Mouse (Mus musculus): ENCODE measurements at regions not wholly inside any gene's neighbourhood (a gene's known extent, or its start where the extent isn't known, plus 50 kb on each side); places are given as distances from the start of the nearest gene placed in this dataset.

DNA sequence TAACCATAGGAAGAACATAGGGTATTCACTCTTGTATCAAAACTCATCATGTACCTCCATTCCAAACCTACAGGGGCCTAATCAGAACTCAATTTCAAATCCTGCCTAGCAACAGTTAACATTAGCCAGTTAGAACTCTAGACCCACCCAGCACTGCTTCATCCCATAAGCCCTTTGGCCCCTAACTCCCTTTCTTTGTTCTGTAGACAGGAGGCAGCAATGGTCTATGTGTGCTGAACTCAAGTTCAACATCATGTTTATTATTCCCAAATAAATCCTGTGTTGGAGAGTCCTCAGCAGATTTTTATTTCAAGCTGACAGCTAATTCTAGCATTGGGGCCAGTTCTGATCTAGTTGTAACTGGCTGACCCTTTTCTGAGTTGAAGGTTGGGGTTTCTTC lies 112.2 kb downstream of the Ipo8 start:
- no peak for DNase-seq (ENCODE audit: low spot score in 2 of 2)

- DNase-seq (ENCODE audit: low spot score in 2 of 2), result no peak
Observed at GRCm38 (mm10) chr6:148710406-148710805, 120.9 kb downstream of the Ipo8 start.

DNA sequence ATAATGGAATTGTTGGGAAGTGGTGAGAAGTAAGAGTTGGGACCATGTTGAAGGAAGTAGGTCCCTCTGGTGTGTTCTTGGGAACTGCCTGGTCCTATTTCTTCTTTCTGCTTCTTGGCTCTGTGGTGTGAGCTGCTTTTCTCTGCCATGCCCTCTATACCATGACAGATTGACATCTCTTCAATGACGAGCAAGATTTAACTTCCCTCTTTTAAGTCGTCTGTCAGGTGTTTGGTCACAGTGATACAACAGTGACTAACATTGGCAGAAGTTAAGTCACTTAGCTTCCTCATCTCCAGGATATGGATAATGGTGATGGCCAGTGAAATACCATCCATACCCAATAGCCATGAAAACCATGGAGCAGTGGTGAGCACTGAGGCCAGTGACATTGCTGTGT lies 122.9 kb downstream of the Ipo8 start:
- DNase-seq (ENCODE audit: low spot score in 2 of 2), result no peak

DNA sequence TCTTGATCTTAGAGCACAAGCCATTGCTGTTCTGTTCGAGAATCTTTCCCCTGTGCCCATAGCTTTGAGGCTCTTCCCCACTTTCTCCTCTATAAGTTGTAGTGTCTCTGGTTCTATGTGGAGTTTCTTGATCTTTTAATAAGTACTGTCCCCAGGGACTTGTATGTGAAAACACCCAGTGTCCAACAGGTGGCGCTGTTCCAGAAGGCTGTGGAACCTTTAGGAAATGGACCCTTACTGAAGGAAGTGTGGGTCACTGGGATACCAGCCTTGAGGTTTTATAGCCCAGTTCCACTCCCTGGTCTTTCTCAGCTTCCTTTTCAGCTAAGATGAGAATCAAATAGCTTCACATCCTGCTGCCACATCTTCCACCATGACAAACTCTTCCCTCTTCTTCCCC lies 125.6 kb downstream of the Ipo8 start:
- peak; percentile 18 to 34 for DNase-seq (ENCODE audit: low spot score in 2 of 2)

- no peak for DNase-seq (ENCODE audit: low spot score in 2 of 2)
Observed at GRCm38 (mm10) chr6:148693329-148693728, 137.9 kb downstream of the Ipo8 start.

DNA sequence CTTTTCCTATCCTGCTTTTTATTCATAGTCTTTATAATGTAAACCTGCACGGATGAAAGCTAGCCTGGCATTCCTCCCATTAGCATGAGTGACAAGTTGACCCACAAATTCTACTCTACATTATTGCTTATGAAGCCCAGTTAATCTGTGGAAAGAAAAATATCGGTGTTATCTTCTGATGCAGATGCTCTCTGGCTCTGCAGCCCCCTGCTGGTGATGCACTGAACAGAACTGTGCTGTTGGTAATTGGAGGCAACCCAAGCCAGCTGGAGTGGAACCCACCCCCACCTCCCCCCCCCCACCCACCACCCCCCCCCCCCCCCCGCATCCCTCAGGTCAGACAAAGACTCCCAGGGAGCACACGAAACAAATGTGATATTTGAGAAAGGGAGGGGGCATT lies 143.5 kb downstream of the Ipo8 start:
- DNase-seq (ENCODE audit: low spot score in 2 of 2), result peak; percentile 74 to 78

DNA sequence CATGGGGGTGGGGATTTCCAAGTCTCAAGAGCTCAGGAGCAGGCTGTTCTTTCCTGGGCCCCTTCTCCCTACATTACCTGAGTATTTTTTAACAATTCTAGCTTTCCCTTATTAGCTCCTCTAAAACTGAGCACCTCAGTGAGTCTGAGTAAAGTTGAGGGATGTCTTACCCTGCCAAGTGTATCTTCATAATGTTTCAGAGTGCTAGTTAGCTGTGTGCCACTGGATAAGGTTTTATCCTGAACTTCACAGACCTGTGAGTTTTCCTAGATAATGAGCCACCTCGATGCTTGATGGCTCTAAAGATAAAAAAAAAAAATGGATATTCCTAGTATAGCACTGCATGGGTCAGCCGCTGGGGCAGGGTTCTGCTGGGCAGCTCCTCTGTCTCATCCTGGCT lies 171.1 kb downstream of the Ipo8 start:
- no peak for DNase-seq (ENCODE audit: low spot score in 2 of 2)

- DNase-seq (ENCODE audit: low spot score in 2 of 2), result no peak
Observed at GRCm38 (mm10) chr6:148653216-148653615, 178.1 kb downstream of the Ipo8 start.

DNA sequence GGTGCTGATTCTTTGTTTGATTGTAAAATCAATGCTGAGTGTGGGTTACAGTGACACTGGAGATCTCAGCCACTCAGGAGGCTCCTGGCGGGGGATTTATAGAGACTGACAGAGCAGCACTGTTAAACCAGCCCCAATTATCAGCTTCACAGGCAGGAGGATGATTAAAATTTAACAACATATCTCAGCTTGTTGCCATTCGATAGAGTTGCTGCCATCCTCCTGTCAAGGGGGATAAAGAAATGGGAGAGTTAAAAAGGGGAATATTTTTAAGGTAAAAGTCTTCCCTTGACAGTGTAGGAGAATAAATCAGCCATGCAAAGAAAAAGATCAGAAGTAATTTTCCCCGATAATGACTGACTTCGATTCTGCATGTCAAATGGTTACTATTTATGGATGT lies 178.8 kb downstream of the Ipo8 start:
- no peak for DNase-seq (ENCODE audit: low spot score in 2 of 2)

GRCm38 (mm10) chr6:148647423-148648390 lies 183.6 kb downstream of the Ipo8 start:
- DNase-seq (ENCODE audit: low spot score in 2 of 2), result no peak

- no peak for DNase-seq (ENCODE audit: low spot score in 2 of 2)
Observed at GRCm38 (mm10) chr6:148640595-148640994, 190.7 kb downstream of the Ipo8 start.

DNA sequence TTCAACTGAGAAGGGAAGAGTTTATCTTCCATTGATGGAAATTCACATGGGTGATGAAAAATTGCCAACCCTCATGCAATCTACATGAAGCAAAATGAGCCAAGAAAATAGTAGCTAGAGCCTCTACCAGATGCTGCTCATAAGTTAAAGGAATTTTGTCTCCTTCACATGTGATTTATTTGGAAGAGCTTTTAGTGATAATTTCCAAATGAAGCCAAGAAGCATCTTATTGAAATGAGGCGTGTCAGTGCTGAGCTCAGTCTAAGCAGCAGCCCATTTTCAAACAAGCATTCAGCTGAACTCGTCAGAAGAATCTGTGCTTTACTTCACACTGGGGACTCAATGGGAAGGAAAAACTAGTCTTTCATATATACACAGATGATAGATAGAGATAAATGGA lies 190.0 kb upstream of the Tmtc1 start:
- no peak for DNase-seq (ENCODE audit: low spot score in 2 of 2)

- no peak for DNase-seq (ENCODE audit: low spot score in 2 of 2)
Observed at GRCm38 (mm10) chr6:148627090-148627605, 183.0 kb upstream of the Tmtc1 start.

DNA sequence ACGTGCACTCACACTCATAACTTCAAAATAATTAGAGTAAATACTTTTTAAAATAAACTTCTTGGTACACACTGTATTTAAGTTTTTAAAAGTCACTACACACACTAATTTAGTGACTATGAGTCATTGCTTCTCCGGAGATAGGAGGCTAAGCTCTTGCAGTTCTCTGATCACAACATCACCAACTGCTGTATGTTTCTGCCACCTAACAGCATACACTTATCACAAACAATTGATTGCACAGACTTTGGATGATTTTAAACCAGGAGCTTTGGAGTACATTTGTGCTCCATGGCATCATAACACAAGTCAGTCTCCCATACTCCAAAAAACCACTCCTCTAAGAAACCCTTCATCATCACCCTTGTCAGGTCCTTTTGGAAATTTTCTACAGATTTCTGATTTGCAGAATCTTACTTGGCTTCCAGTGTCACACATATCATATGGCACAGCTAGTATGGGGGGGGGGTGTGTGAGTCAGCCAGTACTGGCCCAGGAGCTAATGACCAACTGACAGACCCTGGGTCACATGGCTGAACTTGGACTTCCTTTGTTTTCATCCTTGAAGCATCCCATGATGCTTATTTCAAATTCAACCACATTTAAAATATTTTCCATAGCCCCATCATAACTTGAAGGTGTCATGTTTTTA lies 179.1 kb upstream of the Tmtc1 start:
- no peak for DNase-seq (ENCODE audit: low spot score in 2 of 2)

DNA sequence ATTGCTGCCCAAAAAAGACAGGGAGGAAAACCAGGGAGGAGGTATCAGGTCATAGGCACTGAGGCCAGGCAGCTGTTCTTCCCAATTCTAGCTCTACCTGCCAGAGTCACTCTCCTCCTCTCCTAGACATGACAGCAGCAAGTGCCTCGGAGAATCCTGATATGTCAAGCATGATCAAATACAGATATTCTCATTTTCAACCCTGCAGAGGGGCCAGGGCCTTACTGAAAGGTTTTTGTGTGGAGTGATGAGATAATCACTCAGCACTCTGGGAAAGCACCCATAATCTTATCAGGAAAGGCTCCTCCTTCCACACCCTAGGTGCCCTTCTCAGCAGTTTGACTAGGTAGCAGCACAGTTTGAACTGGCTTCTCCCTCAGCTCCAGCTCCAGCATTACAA lies 175.8 kb upstream of the Tmtc1 start:
- DNase-seq (ENCODE audit: low spot score in 2 of 2), result no peak

DNA sequence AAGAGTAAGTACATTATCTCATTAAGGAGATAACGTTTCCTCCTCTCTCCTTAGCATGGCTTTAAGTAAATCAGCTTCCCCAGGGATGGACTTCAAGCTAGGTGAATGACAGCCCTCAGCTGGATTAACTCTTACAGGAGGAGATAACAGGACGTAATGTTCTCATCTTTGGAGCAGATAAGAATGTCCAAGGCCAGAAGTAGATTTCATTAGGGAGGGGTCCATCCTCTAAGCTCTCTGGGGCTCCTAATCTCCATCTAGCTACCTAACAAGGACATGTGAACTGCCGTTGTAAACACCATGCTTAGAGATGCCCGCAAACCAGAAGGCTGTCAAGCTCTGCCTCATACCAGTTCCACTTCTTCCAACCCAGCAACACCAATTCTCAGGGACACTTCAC lies 171.7 kb upstream of the Tmtc1 start:
- DNase-seq (ENCODE audit: low spot score in 2 of 2), result no peak

DNA sequence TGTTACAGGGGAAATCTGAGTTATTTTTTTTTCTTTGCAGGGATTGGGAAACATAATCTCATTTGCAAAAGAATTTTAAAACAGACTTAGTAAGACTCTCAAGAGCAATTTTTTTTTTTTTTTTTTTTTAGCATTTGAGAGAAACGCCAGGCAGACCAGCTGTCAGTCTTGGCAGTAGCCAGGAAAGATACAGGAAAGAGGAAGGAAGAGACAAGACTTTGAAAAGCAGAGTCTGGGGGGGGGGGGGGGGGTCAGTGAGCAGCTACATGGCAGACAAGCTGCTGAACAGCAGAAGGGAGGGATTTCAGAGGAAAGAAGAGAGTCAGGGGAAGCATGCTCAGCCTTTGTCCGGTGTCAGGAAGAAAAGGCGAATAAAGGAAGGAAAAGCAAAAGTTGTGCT lies 171.3 kb upstream of the Tmtc1 start:
- no peak for DNase-seq (ENCODE audit: low spot score in 2 of 2)

DNA sequence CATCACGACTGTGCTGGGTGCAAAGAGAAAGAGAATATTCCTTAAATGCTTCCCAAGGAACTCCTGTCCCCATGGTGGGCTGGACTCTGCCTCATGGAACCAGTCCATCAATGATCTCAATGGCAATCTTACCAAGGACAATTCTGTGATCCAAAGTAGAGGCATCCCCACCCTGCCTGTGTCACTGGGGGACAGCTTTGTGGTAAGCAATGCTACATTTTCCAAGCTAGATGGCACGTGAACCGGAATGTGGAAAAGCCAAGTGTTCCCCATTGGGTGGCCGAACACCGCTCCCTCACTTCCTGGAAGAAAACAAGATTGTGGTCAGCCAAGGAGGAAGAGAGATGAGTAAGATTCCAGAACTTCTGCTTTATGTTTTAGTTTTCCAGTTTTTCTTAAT lies 164.7 kb upstream of the Tmtc1 start:
- DNase-seq (ENCODE audit: low spot score in 2 of 2), result no peak

DNA sequence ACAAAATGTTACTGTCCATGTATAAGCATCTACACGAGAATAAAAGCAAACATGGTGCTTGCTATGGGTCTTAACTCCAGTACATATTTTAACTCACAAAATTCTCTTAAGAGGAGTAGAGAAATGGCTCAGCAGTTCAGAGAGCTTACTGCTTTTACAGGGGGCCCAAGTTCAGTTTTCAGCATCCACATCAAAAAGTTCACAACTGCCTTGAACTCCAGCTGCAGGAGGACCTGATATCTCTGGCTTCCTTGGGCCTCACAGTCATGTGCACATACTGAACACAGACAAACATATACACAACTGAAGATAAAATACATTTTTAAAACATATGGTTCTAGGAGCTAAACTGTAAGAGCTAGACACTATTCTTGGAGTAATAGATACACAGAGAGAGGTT lies 161.0 kb upstream of the Tmtc1 start:
- DNase-seq (ENCODE audit: low spot score in 2 of 2), result no peak

DNA sequence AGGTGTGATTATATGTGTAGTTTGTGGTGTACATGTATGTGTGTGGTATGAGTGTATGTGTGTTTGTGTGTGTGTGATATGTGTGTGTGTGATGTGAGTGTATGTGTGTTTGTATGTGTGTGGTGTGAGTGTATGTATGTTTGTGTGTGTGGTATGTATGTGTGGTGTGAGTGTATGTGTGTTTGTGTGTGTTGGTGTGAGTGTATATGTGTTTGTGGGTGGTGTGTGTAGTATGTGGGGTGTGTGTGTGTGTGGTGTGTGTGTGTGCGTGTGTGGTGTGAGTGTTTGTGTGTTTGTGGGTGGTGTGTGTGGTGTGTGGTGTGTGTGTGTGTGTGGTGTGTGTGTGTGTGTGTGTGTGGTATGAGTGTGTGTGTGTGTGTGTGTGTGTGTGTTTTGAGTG lies 160.6 kb upstream of the Tmtc1 start:
- DNase-seq (ENCODE audit: low spot score in 2 of 2), result no peak

DNA sequence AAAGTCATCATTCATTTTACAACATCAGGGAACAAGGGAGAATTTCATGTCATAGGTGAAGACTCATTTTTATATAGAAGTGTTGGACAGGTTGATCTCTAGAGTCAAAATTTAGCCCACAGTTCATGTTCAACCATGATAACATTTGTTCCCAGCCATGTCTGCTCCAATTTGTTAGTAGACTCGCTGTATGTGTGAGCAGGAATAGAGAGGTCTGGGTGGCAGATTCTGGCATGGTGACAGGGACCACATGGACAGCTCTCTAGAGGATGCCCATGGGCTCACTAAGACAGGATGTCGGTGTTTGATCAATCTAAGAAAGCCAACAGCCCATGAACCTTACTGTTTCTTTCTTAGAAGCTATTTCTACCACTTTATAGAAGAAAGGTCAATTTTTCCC lies 159.7 kb upstream of the Tmtc1 start:
- DNase-seq (ENCODE audit: low spot score in 2 of 2), result no peak

- no peak for DNase-seq (ENCODE audit: low spot score in 2 of 2)
Observed at GRCm38 (mm10) chr6:148603460-148603859, 159.3 kb upstream of the Tmtc1 start.

GRCm38 (mm10) chr6:148602894-148603293 lies 158.7 kb upstream of the Tmtc1 start:
- DNase-seq (ENCODE audit: low spot score in 2 of 2), result no peak

Measured in layer of hippocampus, postnatal 10 days (tissue).